Mouse (Mus musculus): ENCODE results near the gene Vangl2.

- TF ChIP-seq POLR2A (IDR thresholded peaks at IDR 0.05; ENCODE audit: insufficient read depth, low read depth, low read length) (no peak), CTCF (IDR thresholded peaks at IDR 0.05; ENCODE audit: insufficient read depth, low read depth, low read length) (no peak)
Measured at GRCm38 (mm10) chr1:172071556-172071955, 43.3 kb upstream of the Vangl2 start.

All from olfactory bulb, adult 2 months (tissue).